Mouse (Mus musculus) spleen, adult 2 months (tissue): ENCODE measurements around the gene Pttg1. TPM values are rescaled to one million over a fixed set of nuclear protein-coding genes. Genes with fewer than 3 reads are reported as not detected.
A peak's percentile ranks its signal among the peaks of the same experiment; 100 is the strongest.

Experiments used
- DNase-seq, 2 experiments: peaks; one replicate each; pipeline versions ENCODE4 v3.0.0 to v3.0.0-alpha.2; 2012 to 2021; ENCODE audit warnings: low spot score in 2 of 2, low read depth in 1 of 2
- H3K27ac ChIP-seq: fragments of 200-500 bp; 2 replicates; pipeline ENCODE4 v1.5.1; 2012; ENCODE audit warnings: low read length, inconsistent platforms; ENCODE audit not compliant: insufficient read depth
- H3K27me3 ChIP-seq: fragments of 200-500 bp; 2 replicates; pipeline ENCODE4 v1.6.1; 2012; ENCODE audit warnings: mild to moderate bottlenecking, moderate library complexity, low read length, inconsistent platforms; ENCODE audit not compliant: control insufficient read depth, insufficient read depth
- H3K36me3 ChIP-seq: fragments of 200-500 bp; 2 replicates; pipeline ENCODE4 v1.6.1; 2012; ENCODE audit warnings: mild to moderate bottlenecking, low read length, inconsistent platforms; ENCODE audit not compliant: control insufficient read depth, insufficient read depth
- H3K4me1 ChIP-seq: fragments of 200-500 bp; 2 replicates; pipeline ENCODE4 v1.6.1; 2011; ENCODE audit warnings: inconsistent platforms; ENCODE audit not compliant: control insufficient read depth, insufficient read depth, insufficient read length
- H3K4me3 ChIP-seq: fragments of 200-500 bp; 2 replicates; pipeline ENCODE4 v1.5.1; 2011; ENCODE audit warnings: mild to moderate bottlenecking, inconsistent platforms; ENCODE audit not compliant: insufficient read depth, insufficient read length; ENCODE audit errors: extremely low read depth
- CTCF ChIP-seq: fragments of 200-500 bp; IDR thresholded peaks from 2 replicates; pipeline ENCODE4 v1.5.1; 2011; ENCODE audit warnings: mild to moderate bottlenecking, inconsistent platforms; ENCODE audit not compliant: insufficient read depth, insufficient read length, insufficient replicate concordance; ENCODE audit errors: extremely low read depth
- POLR2A ChIP-seq: fragments of 200-500 bp; IDR thresholded peaks from 2 replicates; pipeline ENCODE4 v1.6.1; 2011; ENCODE audit warnings: low read depth, low read length, inconsistent platforms
- WGBS: fragments of 180-500 bp; shearing (Covaris S2); methylation state at CpG from one replicate; pipeline ENCODE4 v1.1.7; 2018; 5-methylcytosine and 5-hydroxymethylcytosine counted together
- polyA plus RNA-seq: library from polyadenylated mRNA; depleted of rRNA; stranded (reverse); fragments of >200 nt; gene quantifications from 2 replicates; pipeline ENCODE4 v1.2.3, GENCODE M21; 2012; rRNA removed

Gene Pttg1
- polyA plus RNA-seq: 11.4 and 15.6 TPM in 2 replicates

DNA sequence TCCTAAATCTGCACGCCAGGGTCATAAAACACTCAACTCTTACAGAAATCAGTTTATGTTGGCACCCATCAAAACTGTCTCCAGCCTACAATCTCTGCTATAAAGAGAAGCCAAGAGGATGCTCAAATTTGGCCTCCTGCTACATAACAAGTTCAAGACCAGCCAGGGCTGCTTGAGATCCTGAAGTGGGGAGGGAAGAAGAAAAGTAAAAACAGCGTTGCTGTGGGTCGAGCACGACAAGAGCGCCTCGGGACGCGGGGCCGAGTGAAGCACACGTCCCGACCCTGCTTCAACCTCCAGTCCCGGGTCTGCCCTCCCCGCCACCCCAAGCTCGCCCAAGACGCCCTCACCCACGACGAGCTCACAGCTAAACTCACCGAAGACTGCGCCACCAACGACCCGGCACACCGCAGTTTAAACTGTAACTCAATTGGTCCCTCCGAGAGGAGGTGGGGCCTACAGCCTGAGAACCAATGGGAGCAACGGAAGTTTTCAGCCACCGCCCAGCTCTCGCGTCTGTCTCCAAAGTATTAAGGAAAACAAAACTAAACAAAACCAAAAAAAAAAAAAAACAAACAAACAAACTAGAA, at the start of gene Pttg1:
Gene Pttg1, minus strand, starts transcription at position 428 of the 590 bp plus-strand sequence.
- no peaks in the 10 kb centered on the region for H3K27me3 ChIP-seq
- peaks cover 3% of the 10 kb centered on the region; the same call in 1 of the 2 replicates for H3K36me3 ChIP-seq
- no peaks in the 10 kb centered on the region; the same call in 1 of the 2 replicates for H3K4me1 ChIP-seq
- DNase-seq: peak; percentile 79 to 82
- peak; percentile 82 for TF ChIP-seq POLR2A
- no peak for TF ChIP-seq CTCF
- WGBS: 5% methylated on average over 27 of the region's 27 CpGs
- H3K27ac ChIP-seq: peak within 1 kb of the TSS; percentile 63
- peak within 1 kb of the TSS; percentile 66 for H3K4me3 ChIP-seq

DNA sequence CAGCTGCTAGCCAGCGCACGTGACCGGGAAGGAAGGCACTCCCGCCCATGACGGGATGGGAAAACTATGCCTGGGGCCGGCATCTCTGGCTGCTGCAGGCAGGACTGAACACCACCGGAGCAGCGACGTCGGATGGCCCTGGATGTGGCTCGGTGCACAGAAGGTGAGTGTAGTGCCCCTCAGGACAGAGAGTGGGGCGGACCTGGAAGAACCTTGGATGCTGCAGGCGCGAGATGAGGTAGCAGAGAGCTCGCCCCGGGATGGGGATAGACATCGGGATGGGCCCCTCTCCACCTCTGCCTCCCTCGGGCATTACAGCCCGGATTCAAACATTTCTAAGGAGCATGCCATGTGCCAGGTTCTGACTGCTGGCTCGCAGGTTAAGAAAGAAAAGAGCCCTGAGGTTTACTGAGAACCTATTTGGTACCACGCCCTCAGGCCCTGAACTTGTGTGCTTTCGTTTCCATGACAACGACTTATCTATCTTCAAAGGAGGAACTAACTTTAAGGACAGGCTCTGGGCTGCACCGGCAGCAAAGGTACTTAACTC, 48.2 kb upstream of the Pttg1 start, which contains the start of gene C1qtnf2:
Gene C1qtnf2, plus strand, starts transcription at position 52 of the 550 bp plus-strand sequence.
- DNase-seq: peak in 1 of 2 experiments; percentile 14
- Histone ChIP-seq H3K4me3 (peak within 1 kb of the TSS; percentile 13; the same call in 1 of the 2 replicates), H3K27ac (no peak within 1 kb of the TSS), H3K27me3 (no peaks in the 10 kb centered on the region), H3K4me1 (no peaks in the 10 kb centered on the region; the same call in 1 of the 2 replicates), H3K36me3 (no peaks in the 10 kb centered on the region)
- 11% methylated on average over 24 of the region's 24 CpGs for WGBS
- no peak for TF ChIP-seq POLR2A
- TF ChIP-seq CTCF: no peak

DNA sequence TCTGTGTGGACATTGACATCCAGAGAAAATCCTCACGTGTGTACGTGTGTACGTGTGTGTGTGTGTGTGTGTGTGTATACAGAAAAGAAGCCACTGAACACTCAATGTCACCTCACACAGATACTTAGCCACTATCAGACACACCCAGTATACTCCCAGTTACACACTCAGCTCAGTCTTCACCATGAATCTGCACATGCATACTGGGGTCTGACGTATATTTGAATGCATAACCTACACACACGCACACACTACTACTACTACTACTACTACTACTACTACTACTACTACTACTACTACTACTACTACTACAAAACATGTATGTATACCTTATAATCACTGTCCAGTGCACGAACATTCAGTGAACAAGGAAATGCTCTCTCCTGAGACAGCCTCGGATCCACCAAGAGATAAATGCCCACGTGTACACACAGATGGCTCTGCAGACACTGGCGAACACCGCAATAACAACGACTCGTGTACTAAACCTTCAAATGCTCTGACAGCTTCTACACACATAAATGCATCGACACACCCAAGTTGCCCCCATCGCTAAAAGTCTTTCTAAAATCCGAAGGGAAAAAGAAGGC, 47.7 kb upstream of the Pttg1 start:
- no peaks in the 10 kb centered on the region for H3K36me3 ChIP-seq
- H3K4me1 ChIP-seq: no peaks in the 10 kb centered on the region; the same call in 1 of the 2 replicates
- H3K27ac ChIP-seq: no peak overlapping the region
- TF ChIP-seq CTCF (no peak), POLR2A (no peak)
- H3K27me3 ChIP-seq: no peaks in the 10 kb centered on the region
- H3K4me3 ChIP-seq: no peak overlapping the region
- no peak for DNase-seq
- WGBS: 63% methylated on average over 15 of the region's 15 CpGs

DNA sequence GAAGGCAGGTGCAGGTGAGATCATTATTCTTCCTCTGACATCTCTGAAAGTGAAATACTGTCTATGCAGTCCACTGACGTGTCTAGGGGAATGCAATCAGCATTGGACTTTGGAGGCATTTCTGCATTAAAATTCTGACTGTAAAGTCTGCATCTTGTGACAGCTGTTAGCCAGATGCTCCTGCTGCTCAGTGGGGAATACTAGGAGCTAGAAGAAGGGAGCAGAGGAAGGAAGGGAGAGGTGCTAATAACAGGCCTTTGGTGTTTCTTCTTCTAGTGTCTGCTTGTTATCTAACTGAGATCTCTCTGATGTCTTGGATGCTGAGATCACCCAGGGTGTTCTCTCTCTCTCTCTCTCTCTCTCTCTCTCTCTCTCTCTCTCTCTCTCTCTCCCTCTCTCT, 47.1 kb upstream of the Pttg1 start:
- DNase-seq: no peak
- H3K4me3 ChIP-seq: no peak overlapping the region
- no peak for TF ChIP-seq CTCF
- no peak for TF ChIP-seq POLR2A
- WGBS: 82% methylated on average over 1 of the region's 1 CpGs
- no peaks in the 10 kb centered on the region; the same call in 1 of the 2 replicates for H3K4me1 ChIP-seq
- no peaks in the 10 kb centered on the region for H3K36me3 ChIP-seq
- H3K27me3 ChIP-seq: no peaks in the 10 kb centered on the region
- H3K27ac ChIP-seq: no peak overlapping the region

DNA sequence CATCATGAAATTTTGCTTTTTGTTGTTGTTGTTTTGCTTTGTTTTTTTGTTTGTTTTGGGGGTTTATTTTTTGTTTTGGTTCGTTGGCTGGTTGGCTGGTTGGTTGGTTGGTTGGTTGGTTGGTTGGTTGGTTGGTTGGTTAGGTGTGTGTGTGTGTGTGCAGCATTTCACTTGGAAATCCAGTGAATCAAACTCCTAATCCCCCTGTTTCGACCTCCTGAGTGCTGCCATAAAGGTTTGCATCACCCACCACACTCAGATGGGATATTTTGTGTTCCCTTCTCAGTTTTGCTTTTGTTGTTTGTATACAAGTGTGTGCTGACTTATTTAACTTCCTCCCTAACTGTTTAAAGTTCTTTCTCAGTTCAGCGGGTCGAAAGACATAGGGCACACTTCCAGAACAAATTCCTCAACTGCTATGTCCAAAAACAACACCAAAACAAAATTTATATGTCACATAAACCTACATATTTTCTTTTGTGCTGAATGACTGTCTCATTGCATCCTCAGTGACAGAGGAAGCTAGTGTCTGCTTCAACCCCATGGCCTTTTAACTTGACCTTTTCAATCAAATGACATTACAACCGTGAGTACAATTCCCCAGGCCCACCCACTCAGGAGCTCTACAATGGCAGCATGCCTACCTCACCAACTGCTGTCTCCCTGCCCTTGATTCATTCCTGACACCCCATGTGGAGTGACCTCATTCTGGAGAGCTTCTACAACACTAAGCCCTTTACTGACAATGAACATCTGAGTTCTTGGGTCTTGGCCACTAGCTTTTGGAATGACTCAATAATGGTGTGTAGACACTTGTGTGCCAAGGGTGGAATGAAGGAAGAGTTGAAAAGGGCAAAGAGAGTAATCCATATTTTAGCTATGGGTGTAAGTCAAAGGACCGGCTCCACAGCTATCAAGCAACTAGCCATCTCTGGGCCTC, 45.1 kb upstream of the Pttg1 start:
- DNase-seq: no peak
- H3K4me3 ChIP-seq: no peak overlapping the region
- no peaks in the 10 kb centered on the region for H3K27me3 ChIP-seq
- no peaks in the 10 kb centered on the region; the same call in 1 of the 2 replicates for H3K4me1 ChIP-seq
- H3K36me3 ChIP-seq: no peaks in the 10 kb centered on the region
- no peak for TF ChIP-seq CTCF
- TF ChIP-seq POLR2A: no peak
- no peak overlapping the region for H3K27ac ChIP-seq
- 76% methylated on average over 6 of the region's 6 CpGs for WGBS

DNA sequence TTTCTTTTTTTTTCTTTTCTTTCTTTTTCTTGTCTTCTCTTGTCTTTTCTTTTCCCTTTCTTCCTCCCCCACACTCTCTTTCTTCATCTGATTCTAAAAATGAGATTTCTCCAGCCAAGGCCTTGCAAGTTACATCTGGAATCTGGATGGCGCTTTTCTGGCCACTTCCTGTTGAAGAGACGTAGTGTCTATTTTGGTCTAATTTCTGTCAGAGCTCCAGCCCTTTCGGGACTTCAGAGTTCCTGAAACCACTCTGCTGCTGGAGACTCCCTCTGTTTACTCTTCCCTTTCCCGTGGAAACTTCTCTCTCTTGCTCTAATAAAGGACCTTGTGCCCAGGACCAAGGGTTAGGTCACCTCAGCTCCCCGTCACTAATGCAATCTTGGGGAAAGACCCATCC, 44.1 kb upstream of the Pttg1 start:
- 28% methylated on average over 5 of the region's 5 CpGs for WGBS
- H3K4me1 ChIP-seq: no peaks in the 10 kb centered on the region; the same call in 1 of the 2 replicates
- H3K27me3 ChIP-seq: no peaks in the 10 kb centered on the region
- DNase-seq: no peak
- TF ChIP-seq CTCF (no peak), POLR2A (no peak)
- H3K27ac ChIP-seq: no peak overlapping the region
- no peak overlapping the region for H3K4me3 ChIP-seq
- no peaks in the 10 kb centered on the region for H3K36me3 ChIP-seq
